Mouse (Mus musculus) spleen, embryonic (tissue): ENCODE measurements at regions not wholly inside any gene's neighbourhood (a gene's known extent, or its start where the extent isn't known, plus 50 kb on each side); places are given as distances from the start of the nearest gene placed in this dataset.

Source experiments
- CTCF ChIA-PET: fragments of 350-600 bp; sonication (Branson Sonifier 250); formaldehyde crosslinking; loops from one replicate; lab custom pipeline; 2022; lab: Charles Lee

GRCm38 (mm10) chr5:43136142-43136541 lies 96.8 kb upstream of the Cpeb2 start:
- CTCF ChIA-PET, result no interaction called here

- CTCF ChIA-PET, result no interaction called here
Observed at GRCm38 (mm10) chr5:43137777-43138176, 95.2 kb upstream of the Cpeb2 start.

- CTCF ChIA-PET, result no interaction called here
Observed at GRCm38 (mm10) chr5:43138931-43139486, 94.0 kb upstream of the Cpeb2 start.

GRCm38 (mm10) chr5:43139813-43140212 lies 93.2 kb upstream of the Cpeb2 start:
- CTCF ChIA-PET, result no interaction called here

- CTCF ChIA-PET, result no interaction called here
Observed at GRCm38 (mm10) chr5:43145939-43146338, 87.0 kb upstream of the Cpeb2 start.

GRCm38 (mm10) chr5:43146928-43147327 lies 86.0 kb upstream of the Cpeb2 start:
- CTCF ChIA-PET, result no interaction called here

GRCm38 (mm10) chr5:43148486-43148885 lies 84.5 kb upstream of the Cpeb2 start:
- CTCF ChIA-PET, result no interaction called here

- CTCF ChIA-PET, result interaction anchor here (0.6 kb wide), 1 partner anchor 14 kb away, joined by 3 read pairs; no protein-coding TSS in a partner anchor
Observed at GRCm38 (mm10) chr5:43149559-43149958, 83.4 kb upstream of the Cpeb2 start.

GRCm38 (mm10) chr5:43151099-43151774 lies 81.7 kb upstream of the Cpeb2 start:
- CTCF ChIA-PET, result no interaction called here

GRCm38 (mm10) chr5:43152119-43152611 lies 80.8 kb upstream of the Cpeb2 start:
- CTCF ChIA-PET, result no interaction called here

GRCm38 (mm10) chr5:43152881-43153280 lies 80.1 kb upstream of the Cpeb2 start:
- CTCF ChIA-PET, result no interaction called here

- CTCF ChIA-PET, result no interaction called here
Observed at GRCm38 (mm10) chr5:43156771-43157170, 76.2 kb upstream of the Cpeb2 start.

- CTCF ChIA-PET, result no interaction called here
Observed at GRCm38 (mm10) chr5:43160140-43160539, 72.8 kb upstream of the Cpeb2 start.

GRCm38 (mm10) chr5:43181475-43181874 lies 51.5 kb upstream of the Cpeb2 start:
- CTCF ChIA-PET, result no interaction called here
